ENCODE assay signal across 34 mouse cellular contexts in the genomic region with DNA sequence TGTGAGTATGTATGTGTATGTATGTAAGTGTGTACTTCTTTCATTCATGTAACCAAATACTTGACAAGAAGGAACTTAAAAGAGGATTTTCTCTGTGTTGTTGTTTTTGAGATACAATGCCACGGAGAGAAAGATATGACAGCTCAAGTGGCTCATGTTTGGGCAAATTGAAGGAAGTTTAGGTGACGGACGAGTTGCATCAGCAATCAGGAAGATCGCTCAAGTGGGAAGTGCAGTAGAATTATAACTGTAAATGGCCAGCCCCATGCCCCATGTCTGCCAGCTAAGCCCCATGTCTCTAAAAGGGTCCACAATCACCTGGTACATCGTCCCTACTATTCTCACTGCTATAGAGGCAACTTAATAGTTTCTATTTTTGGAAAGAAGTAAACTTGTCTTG.
"Had no signal": no experiment of that assay in that cellular context is flagged by ENCODE, and none has a peak within 500 bp of the region (broad histone marks: within the 10 kb centered on the region; RNA-seq: fewer than 3 reads in every experiment).

No protein-coding gene starts in this region.

- H3K4me1 ChIP-seq: heart, embryonic 10.5 days; heart, embryonic 12.5 days; heart, embryonic 13.5 days; heart, embryonic 15.5 days; hindbrain, embryonic 10.5 days; hindbrain, embryonic 12.5 days; hindbrain, embryonic 13.5 days; hindbrain, embryonic 15.5 days; intestine, embryonic 15.5 days; kidney, embryonic 15.5 days had no signal

- H3K9me3 ChIP-seq: heart, embryonic 10.5 days; heart, embryonic 12.5 days; heart, embryonic 13.5 days; heart, embryonic 15.5 days; hindbrain, embryonic 10.5 days; hindbrain, embryonic 12.5 days; hindbrain, embryonic 13.5 days; hindbrain, embryonic 15.5 days; intestine, embryonic 15.5 days; kidney, embryonic 15.5 days had no signal

- H3K27ac ChIP-seq: heart, embryonic 10.5 days; heart, embryonic 13.5 days; heart, embryonic 15.5 days; hindbrain, embryonic 10.5 days; hindbrain, embryonic 12.5 days; hindbrain, embryonic 13.5 days; hindbrain, embryonic 14.5 days; hindbrain, embryonic 15.5 days; hindbrain, postnatal 0 days; intestine, embryonic 15.5 days; kidney, embryonic 15.5 days; kidney, postnatal 0 days; layer of hippocampus, adult 2 months; left cerebral cortex, adult 2 months had no signal

- DNase-seq: heart, postnatal 10 days; heart, postnatal 14 days; heart, postnatal 36 days; heart, postnatal 4 days; kidney, adult 11 months; kidney, adult 18-20 months; kidney, adult 8-10 months; kidney, adult 9 months; kidney, postnatal 10 days; kidney, postnatal 14 days; kidney, postnatal 25 days; kidney, postnatal 36 days; kidney, postnatal 4 days; layer of hippocampus, adult 9-11 months; layer of hippocampus, postnatal 36 days had no signal

- H3K9ac ChIP-seq: heart, embryonic 12.5 days; heart, embryonic 13.5 days; heart, embryonic 15.5 days; hindbrain, embryonic 12.5 days; hindbrain, embryonic 13.5 days; hindbrain, embryonic 14.5 days; hindbrain, embryonic 15.5 days; intestine, embryonic 15.5 days; kidney, embryonic 15.5 days had no signal

- H3K27me3 ChIP-seq: heart, embryonic 12.5 days; heart, embryonic 13.5 days; heart, embryonic 15.5 days; hindbrain, embryonic 12.5 days; hindbrain, embryonic 13.5 days; hindbrain, embryonic 15.5 days; intestine, embryonic 15.5 days; kidney, embryonic 15.5 days had no signal

- H3K36me3 ChIP-seq: heart, embryonic 10.5 days; heart, embryonic 12.5 days; heart, embryonic 13.5 days; heart, embryonic 15.5 days; hindbrain, embryonic 10.5 days; hindbrain, embryonic 12.5 days; hindbrain, embryonic 13.5 days; hindbrain, embryonic 15.5 days; intestine, embryonic 15.5 days; kidney, embryonic 15.5 days had no signal

- H3K4me3 ChIP-seq: heart, embryonic 10.5 days; heart, embryonic 12.5 days; heart, embryonic 13.5 days; heart, embryonic 15.5 days; hindbrain, embryonic 10.5 days; hindbrain, embryonic 12.5 days; hindbrain, embryonic 13.5 days; hindbrain, embryonic 15.5 days; intestine, embryonic 15.5 days; kidney, embryonic 15.5 days; layer of hippocampus, adult 2 months; left cerebral cortex, adult 2 months had no signal

- ATAC-seq: hindbrain, embryonic 16.5 days; hindbrain, postnatal 0 days; inflammation-experienced regulatory T-cells, adult 6 months; intestine, embryonic 15.5 days; intestine, embryonic 16.5 days; intestine, postnatal 0 days had no signal
